In the genomic region with DNA sequence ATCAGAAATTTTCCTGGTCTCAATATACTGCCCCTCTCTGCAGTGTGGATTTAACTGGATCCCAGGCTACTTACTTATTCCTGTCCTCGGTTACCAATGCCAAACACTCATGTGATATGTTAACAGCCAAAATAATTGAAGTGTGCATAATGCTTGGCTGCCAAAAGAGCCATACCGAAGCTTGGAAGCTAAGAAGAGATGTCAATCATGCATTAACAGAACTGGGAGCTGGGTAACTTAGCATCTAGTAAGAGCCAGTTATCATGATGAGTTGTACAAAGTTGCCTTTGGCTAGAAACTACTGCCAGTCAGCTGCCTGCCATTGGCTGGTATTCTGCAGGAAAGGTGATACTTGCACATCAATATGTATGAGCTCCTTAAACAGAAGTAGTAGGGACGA, we compare ENCODE assay signal across 22 mouse cellular contexts.
DNase-seq lines count a peak whose midpoint lies in the region; ATAC-seq and TF ChIP-seq lines count a peak whose summit lies in the region.
"Had no signal": no experiment of that assay in that cellular context is flagged by ENCODE, and none has a peak within 500 bp of the region (broad histone marks: within the 10 kb centered on the region; RNA-seq: fewer than 3 reads in every experiment).

No protein-coding gene starts in this region.

- no peak overlapping the region for H3K4me2 ChIP-seq in forebrain, postnatal 0 days (ENCODE audit: low read depth)
- H3K4me2 ChIP-seq: embryonic facial prominence, embryonic 15.5 days; heart, embryonic 11.5 days; heart, embryonic 15.5 days; hindbrain, embryonic 14.5 days; intestine, embryonic 15.5 days had no signal

- H3K27me3 ChIP-seq in heart, embryonic 10.5 days (ENCODE audit: insufficient read depth, poor library complexity, severe bottlenecking): no peaks in the 10 kb centered on the region
- H3K27me3 ChIP-seq in forebrain, postnatal 0 days (ENCODE audit: insufficient read depth, low read length): no peaks in the 10 kb centered on the region
- H3K27me3 ChIP-seq: embryonic facial prominence, embryonic 15.5 days; heart, embryonic 15.5 days; intestine, embryonic 15.5 days had no signal

- no peak for TF ChIP-seq POLR2A in brain, embryonic 14.5 days (IDR thresholded peaks at IDR 0.05; ENCODE audit: borderline replicate concordance, extremely low read depth, insufficient read depth, insufficient read length, poor library complexity, severe bottlenecking)

- WGBS in heart, embryonic 10.5 days: 74% methylated on average over 3 of the region's 3 CpGs
- WGBS in forebrain, postnatal 0 days: 28% methylated on average over 3 of the region's 3 CpGs

- DNase-seq in cerebellum, postnatal 14 days: peak; percentile 14 to 26
- DNase-seq in cerebellum, postnatal 36 days: no peak
- peak; percentile 1 to 6 for DNase-seq in heart, adult 18-20 months
- DNase-seq in heart, embryonic 10.5 days (ENCODE audit: low spot score): no peak
- DNase-seq in brain, embryonic 14.5 days (ENCODE audit: low read depth): peak; percentile 85
- DNase-seq in forebrain, postnatal 0 days: peak; percentile 48
- no peak for DNase-seq in thymus, postnatal 10 days (ENCODE audit: low spot score in 2 of 2)
- DNase-seq: adrenal gland, postnatal 14 days; cerebellum, adult 2 months; gastrocnemius, adult 2 months; gastrocnemius, postnatal 25 days; heart, postnatal 14 days; kidney, adult 18-20 months had no signal

- no peaks in the 10 kb centered on the region for H3K36me3 ChIP-seq in heart, embryonic 10.5 days
- H3K36me3 ChIP-seq in forebrain, postnatal 0 days (ENCODE audit: insufficient read depth): no peaks in the 10 kb centered on the region
- H3K36me3 ChIP-seq: embryonic facial prominence, embryonic 15.5 days; heart, embryonic 15.5 days; hindbrain, embryonic 10.5 days; intestine, embryonic 15.5 days had no signal

- H3K4me3 ChIP-seq in heart, embryonic 10.5 days: no peak overlapping the region
- H3K4me3 ChIP-seq in forebrain, postnatal 0 days (ENCODE audit: low read depth, low read length): no peak overlapping the region
- H3K4me3 ChIP-seq: embryonic facial prominence, embryonic 15.5 days; erythroblast, embryonic 14.5 days; gastrocnemius, adult 2 months; heart, embryonic 15.5 days; hindbrain, embryonic 10.5 days; intestine, embryonic 15.5 days had no signal

- H3K9me3 ChIP-seq in heart, embryonic 10.5 days: no peaks in the 10 kb centered on the region
- no peaks in the 10 kb centered on the region for H3K9me3 ChIP-seq in forebrain, postnatal 0 days (ENCODE audit: low read length)
- H3K9me3 ChIP-seq: embryonic facial prominence, embryonic 15.5 days; heart, embryonic 15.5 days; hindbrain, embryonic 10.5 days; intestine, embryonic 15.5 days had no signal

- H3K4me1 ChIP-seq in heart, embryonic 10.5 days: no peaks in the 10 kb centered on the region
- no peaks in the 10 kb centered on the region for H3K4me1 ChIP-seq in forebrain, postnatal 0 days (ENCODE audit: insufficient read depth)
- H3K4me1 ChIP-seq: embryonic facial prominence, embryonic 15.5 days; heart, embryonic 15.5 days; hindbrain, embryonic 10.5 days; intestine, embryonic 15.5 days had no signal

- peak; percentile 85 for ATAC-seq in forebrain, postnatal 0 days
- ATAC-seq: activated CD4-positive, CD25-positive, alpha-beta regulatory T cell, adult 4 months; intestine, embryonic 15.5 days; Patski had no signal

- H3K27ac ChIP-seq in heart, embryonic 10.5 days: no peak overlapping the region
- H3K27ac ChIP-seq in forebrain, postnatal 0 days (ENCODE audit: low read depth, low read length): no peak overlapping the region
- H3K27ac ChIP-seq: embryonic facial prominence, embryonic 15.5 days; gastrocnemius, adult 2 months; heart, embryonic 15.5 days; hindbrain, embryonic 10.5 days; hindbrain, embryonic 14.5 days; intestine, embryonic 15.5 days had no signal

- no peak overlapping the region for H3K9ac ChIP-seq in forebrain, postnatal 0 days
- H3K9ac ChIP-seq: embryonic facial prominence, embryonic 15.5 days; heart, embryonic 15.5 days; hindbrain, embryonic 14.5 days; intestine, embryonic 15.5 days had no signal

- TF ChIP-seq CTCF in brain, embryonic 14.5 days (IDR thresholded peaks at IDR 0.05; ENCODE audit: borderline replicate concordance, extremely low read depth, insufficient read depth, insufficient read length): no peak
- TF ChIP-seq CTCF in forebrain, postnatal 0 days (IDR thresholded peaks at IDR 0.05; ENCODE audit: low read depth): no peak

Comparison
In these comparisons a context has a peak if more than half of its experiments do, and no peak if none do; other contexts are left out.
1. DNase-seq: peak in cerebellum, postnatal 14 days (2 of 2), heart, adult 18-20 months (2 of 2), brain, embryonic 14.5 days (single experiment) and forebrain, postnatal 0 days (single experiment); none in cerebellum, postnatal 36 days (0 of 2), heart, embryonic 10.5 days (single experiment) and thymus, postnatal 10 days (0 of 2).